Mouse (Mus musculus): ENCODE results near the gene Il12b. TPM values are rescaled to one million over a fixed set of nuclear protein-coding genes. Genes with fewer than 3 reads are reported as not detected.
A peak's percentile ranks its signal among the peaks of the same experiment; 100 is the strongest.

Il12b gene
- not detected in 2 replicates for polyA plus RNA-seq (2014; fragmentation: Nextera tagmentation; extraction: Ambion mirVana)

- WGBS, result 71% methylated on average over 6 of the region's 6 CpGs
- no peak within 1 kb of the TSS for H3K9ac ChIP-seq (replicated peaks; ENCODE audit: low read depth, low read length)
- H3K36me3 ChIP-seq (ENCODE audit: control insufficient read depth, insufficient read depth, low read length), result no peaks in the 10 kb centered on the region
Observed at GRCm38 (mm10) chr11:44399763-44400162, at the start of gene Il12b. Gene Il12b (plus strand): TSS chr11:44400063.

GRCm38 (mm10) chr11:44354860-44355470 is 44.9 kb upstream of the Il12b start:
- Histone ChIP-seq H3K4me1 (ENCODE audit: control insufficient read depth, insufficient read depth, low read length) (no peaks in the 10 kb centered on the region), H3K9me3 (ENCODE audit: control insufficient read depth, low read depth, low read length) (no peaks in the 10 kb centered on the region), H3K4me3 (ENCODE audit: low read depth, low read length) (no peak overlapping the region), H3K9ac (replicated peaks; ENCODE audit: low read depth, low read length) (no peak overlapping the region), H3K27ac (ENCODE audit: low read length) (no peak overlapping the region), H3K4me2 (replicated peaks; ENCODE audit: low read depth, low read length) (no peak overlapping the region), H3K27me3 (ENCODE audit: control insufficient read depth, insufficient read depth, low read length) (no peaks in the 10 kb centered on the region), H3K36me3 (ENCODE audit: control insufficient read depth, insufficient read depth, low read length) (no peaks in the 10 kb centered on the region)
- 81% methylated on average over 8 of the region's 8 CpGs for WGBS
- no peak for ATAC-seq (ENCODE audit: insufficient number of reproducible peaks, insufficient read depth, low FRiP score, low read depth)

More at GRCm38 (mm10) chr11:44399763-44400162, at the start of gene Il12b:
- Histone ChIP-seq H3K27me3 (ENCODE audit: control insufficient read depth, insufficient read depth, low read length) (no peaks in the 10 kb centered on the region), H3K4me2 (replicated peaks; ENCODE audit: low read depth, low read length) (peak within 1 kb of the TSS; percentile 40), H3K9me3 (ENCODE audit: control insufficient read depth, low read depth, low read length) (no peaks in the 10 kb centered on the region), H3K4me3 (ENCODE audit: low read depth, low read length) (peak within 1 kb of the TSS; percentile 24; the same call in 1 of the 2 replicates), H3K4me1 (ENCODE audit: control insufficient read depth, insufficient read depth, low read length) (0 out of 2 replicates have a peak, but pooled peaks cover 3% of the 10 kb centered on the region), H3K27ac (ENCODE audit: low read length) (no peak within 1 kb of the TSS)
- no peak for ATAC-seq (ENCODE audit: insufficient number of reproducible peaks, insufficient read depth, low FRiP score, low read depth)

- no peaks in the 10 kb centered on the region for H3K4me1 ChIP-seq (ENCODE audit: control insufficient read depth, insufficient read depth, low read length)
- no peak overlapping the region for H3K4me2 ChIP-seq (replicated peaks; ENCODE audit: low read depth, low read length)
- no peaks in the 10 kb centered on the region for H3K27me3 ChIP-seq (ENCODE audit: control insufficient read depth, insufficient read depth, low read length)
- 87% methylated on average over 4 of the region's 4 CpGs for WGBS
- H3K9ac ChIP-seq (replicated peaks; ENCODE audit: low read depth, low read length), result no peak overlapping the region
- H3K9me3 ChIP-seq (ENCODE audit: control insufficient read depth, low read depth, low read length), result no peaks in the 10 kb centered on the region
- H3K4me3 ChIP-seq (ENCODE audit: low read depth, low read length), result no peak overlapping the region
- ATAC-seq (ENCODE audit: insufficient number of reproducible peaks, insufficient read depth, low FRiP score, low read depth), result no peak
- no peaks in the 10 kb centered on the region for H3K36me3 ChIP-seq (ENCODE audit: control insufficient read depth, insufficient read depth, low read length)
- H3K27ac ChIP-seq (ENCODE audit: low read length), result no peak overlapping the region
Observed at GRCm38 (mm10) chr11:44356171-44356570, 43.7 kb upstream of the Il12b start.

- Histone ChIP-seq H3K27ac (ENCODE audit: low read length) (no peak overlapping the region), H3K36me3 (ENCODE audit: control insufficient read depth, insufficient read depth, low read length) (no peaks in the 10 kb centered on the region), H3K4me3 (ENCODE audit: low read depth, low read length) (no peak overlapping the region), H3K27me3 (ENCODE audit: control insufficient read depth, insufficient read depth, low read length) (no peaks in the 10 kb centered on the region), H3K9ac (replicated peaks; ENCODE audit: low read depth, low read length) (no peak overlapping the region), H3K9me3 (ENCODE audit: control insufficient read depth, low read depth, low read length) (no peaks in the 10 kb centered on the region), H3K4me2 (replicated peaks; ENCODE audit: low read depth, low read length) (no peak overlapping the region), H3K4me1 (ENCODE audit: control insufficient read depth, insufficient read depth, low read length) (no peaks in the 10 kb centered on the region)
- no peak for ATAC-seq (ENCODE audit: insufficient number of reproducible peaks, insufficient read depth, low FRiP score, low read depth)
Observed at GRCm38 (mm10) chr11:44364536-44364935, 35.3 kb upstream of the Il12b start.

- Histone ChIP-seq H3K27ac (ENCODE audit: low read length) (no peak overlapping the region), H3K4me3 (ENCODE audit: low read depth, low read length) (no peak overlapping the region), H3K27me3 (ENCODE audit: control insufficient read depth, insufficient read depth, low read length) (no peaks in the 10 kb centered on the region), H3K4me2 (replicated peaks; ENCODE audit: low read depth, low read length) (no peak overlapping the region), H3K4me1 (ENCODE audit: control insufficient read depth, insufficient read depth, low read length) (no peaks in the 10 kb centered on the region), H3K36me3 (ENCODE audit: control insufficient read depth, insufficient read depth, low read length) (no peaks in the 10 kb centered on the region), H3K9ac (replicated peaks; ENCODE audit: low read depth, low read length) (no peak overlapping the region), H3K9me3 (ENCODE audit: control insufficient read depth, low read depth, low read length) (no peaks in the 10 kb centered on the region)
- WGBS, result 62% methylated on average over 1 of the region's 1 CpGs
- ATAC-seq (ENCODE audit: insufficient number of reproducible peaks, insufficient read depth, low FRiP score, low read depth), result no peak
Observed at GRCm38 (mm10) chr11:44367711-44368110, 32.2 kb upstream of the Il12b start.

GRCm38 (mm10) chr11:44372856-44373255 is 27.0 kb upstream of the Il12b start:
- 74% methylated on average over 6 of the region's 6 CpGs for WGBS
- H3K4me2 ChIP-seq (replicated peaks; ENCODE audit: low read depth, low read length), result no peak overlapping the region
- no peaks in the 10 kb centered on the region for H3K27me3 ChIP-seq (ENCODE audit: control insufficient read depth, insufficient read depth, low read length)

GRCm38 (mm10) chr11:44377879-44378278 is 22.0 kb upstream of the Il12b start:
- no peaks in the 10 kb centered on the region for H3K27me3 ChIP-seq (ENCODE audit: control insufficient read depth, insufficient read depth, low read length)
- no peak overlapping the region for H3K9ac ChIP-seq (replicated peaks; ENCODE audit: low read depth, low read length)
- no peak for ATAC-seq (ENCODE audit: insufficient number of reproducible peaks, insufficient read depth, low FRiP score, low read depth)
- 82% methylated on average over 5 of the region's 5 CpGs for WGBS
- H3K9me3 ChIP-seq (ENCODE audit: control insufficient read depth, low read depth, low read length), result no peaks in the 10 kb centered on the region
- no peaks in the 10 kb centered on the region for H3K36me3 ChIP-seq (ENCODE audit: control insufficient read depth, insufficient read depth, low read length)
- no peak overlapping the region for H3K4me3 ChIP-seq (ENCODE audit: low read depth, low read length)
- H3K4me1 ChIP-seq (ENCODE audit: control insufficient read depth, insufficient read depth, low read length), result no peaks in the 10 kb centered on the region
- no peak overlapping the region for H3K4me2 ChIP-seq (replicated peaks; ENCODE audit: low read depth, low read length)
- no peak overlapping the region for H3K27ac ChIP-seq (ENCODE audit: low read length)

More at GRCm38 (mm10) chr11:44372856-44373255, 27.0 kb upstream of the Il12b start:
- H3K27ac ChIP-seq (ENCODE audit: low read length), result no peak overlapping the region
- H3K9me3 ChIP-seq (ENCODE audit: control insufficient read depth, low read depth, low read length), result no peaks in the 10 kb centered on the region
- no peaks in the 10 kb centered on the region for H3K36me3 ChIP-seq (ENCODE audit: control insufficient read depth, insufficient read depth, low read length)
- no peak for ATAC-seq (ENCODE audit: insufficient number of reproducible peaks, insufficient read depth, low FRiP score, low read depth)
- H3K4me3 ChIP-seq (ENCODE audit: low read depth, low read length), result no peak overlapping the region
- no peak overlapping the region for H3K9ac ChIP-seq (replicated peaks; ENCODE audit: low read depth, low read length)
- no peaks in the 10 kb centered on the region for H3K4me1 ChIP-seq (ENCODE audit: control insufficient read depth, insufficient read depth, low read length)

GRCm38 (mm10) chr11:44380432-44381051 is 19.3 kb upstream of the Il12b start:
- Histone ChIP-seq H3K27ac (ENCODE audit: low read length) (no peak overlapping the region), H3K27me3 (ENCODE audit: control insufficient read depth, insufficient read depth, low read length) (no peaks in the 10 kb centered on the region), H3K36me3 (ENCODE audit: control insufficient read depth, insufficient read depth, low read length) (no peaks in the 10 kb centered on the region), H3K9ac (replicated peaks; ENCODE audit: low read depth, low read length) (no peak overlapping the region), H3K9me3 (ENCODE audit: control insufficient read depth, low read depth, low read length) (no peaks in the 10 kb centered on the region), H3K4me3 (ENCODE audit: low read depth, low read length) (no peak overlapping the region), H3K4me2 (replicated peaks; ENCODE audit: low read depth, low read length) (no peak overlapping the region), H3K4me1 (ENCODE audit: control insufficient read depth, insufficient read depth, low read length) (no peaks in the 10 kb centered on the region)
- WGBS, result 71% methylated on average over 3 of the region's 3 CpGs
- no peak for ATAC-seq (ENCODE audit: insufficient number of reproducible peaks, insufficient read depth, low FRiP score, low read depth)

All from stomach, embryonic 14.5 days (tissue).